Mouse (Mus musculus): Measurements from ENCODE around the gene Pde1c.

The Pde1c gene

GRCm38 (mm10) chr6:56322799-56323198, 246.1 kb downstream of the Pde1c start:
- DNase-seq = no peak

GRCm38 (mm10) chr6:56310318-56310717, 258.6 kb downstream of the Pde1c start:
- DNase-seq = no peak

- no peak for DNase-seq
These were observed 262.8 kb downstream of the Pde1c start for GRCm38 (mm10) chr6:56306066-56306465.

- DNase-seq = no peak
These were observed 276.7 kb downstream of the Pde1c start for GRCm38 (mm10) chr6:56292176-56292575.

GRCm38 (mm10) chr6:56289307-56289706, 279.6 kb downstream of the Pde1c start:
- DNase-seq = no peak

- no peak for DNase-seq
These were observed 284.1 kb downstream of the Pde1c start for GRCm38 (mm10) chr6:56284821-56285220.

GRCm38 (mm10) chr6:56275461-56275860, 293.4 kb downstream of the Pde1c start:
- DNase-seq = peak; percentile 24

GRCm38 (mm10) chr6:56271741-56272140, 297.2 kb downstream of the Pde1c start:
- no peak for DNase-seq

- no peak for DNase-seq
These were observed 304.4 kb downstream of the Pde1c start for GRCm38 (mm10) chr6:56264509-56264908.

GRCm38 (mm10) chr6:56260118-56260517, 308.8 kb downstream of the Pde1c start:
- DNase-seq = no peak

GRCm38 (mm10) chr6:56257555-56258297, 311.2 kb downstream of the Pde1c start:
- DNase-seq = no peak

GRCm38 (mm10) chr6:56250091-56250490, 318.8 kb downstream of the Pde1c start:
- DNase-seq = no peak

- DNase-seq = no peak
These were observed 377.3 kb downstream of the Pde1c start for GRCm38 (mm10) chr6:56191426-56192140.

- no peak for DNase-seq
These were observed 392.4 kb downstream of the Pde1c start for GRCm38 (mm10) chr6:56176485-56176884.

- DNase-seq = no peak
These were observed 396.7 kb downstream of the Pde1c start for GRCm38 (mm10) chr6:56172172-56172571.

GRCm38 (mm10) chr6:56168736-56169135, 400.2 kb downstream of the Pde1c start:
- peak; percentile 56 for DNase-seq

- DNase-seq = no peak
These were observed 410.7 kb downstream of the Pde1c start for GRCm38 (mm10) chr6:56158217-56158616.

- DNase-seq = no peak
These were observed 412.1 kb downstream of the Pde1c start for GRCm38 (mm10) chr6:56156836-56157235.

- no peak for DNase-seq
These were observed 438.3 kb downstream of the Pde1c start for GRCm38 (mm10) chr6:56130493-56131159.

- no peak for DNase-seq
These were observed 469.3 kb downstream of the Pde1c start for GRCm38 (mm10) chr6:56099520-56100101.

- no peak for DNase-seq
These were observed 470.5 kb downstream of the Pde1c start for GRCm38 (mm10) chr6:56098427-56098826.

- no peak for DNase-seq
These were observed 492.5 kb downstream of the Pde1c start for GRCm38 (mm10) chr6:56076378-56076805.

- DNase-seq = no peak
These were observed 500.4 kb downstream of the Pde1c start for GRCm38 (mm10) chr6:56068516-56068915.

All from right cerebral cortex, adult 18-20 months (tissue).